Mouse (Mus musculus) neural tube, embryonic 11.5 days (tissue): Measurements from ENCODE around the gene Oprm1. TPM values are rescaled to one million over a fixed set of nuclear protein-coding genes. Genes with fewer than 3 reads are reported as not detected.
"Not testable (repeated sequence)": the region's sequence is repeated elsewhere in the genome, so short reads cannot be mapped to it uniquely, and the experiment has no call there.

ENCODE experiments used
- ATAC-seq: fragments of 200-750 bp; cut with Nextera tagmentation; 2 replicates; pipeline ENCODE4 v1.8.0; 2017; ENCODE audit warnings: moderate number of reproducible peaks, mild to moderate bottlenecking, moderate TSS enrichment, moderate library complexity; ENCODE audit not compliant: insufficient read depth, low FRiP score, low TSS enrichment
- DNase-seq: peaks from one replicate; pipeline ENCODE4 v3.0.0-alpha.2; 2015; ENCODE audit warnings: low spot score
- H3K27ac ChIP-seq: fragments of 300-500 bp; sonication (generic); 2 replicates; pipeline ENCODE4 v1.5.1; 2014; ENCODE audit warnings: low read depth, mild to moderate bottlenecking, low read length
- H3K27me3 ChIP-seq: fragments of 300-500 bp; sonication (generic); 2 replicates; pipeline ENCODE4 v1.6.1; 2014; ENCODE audit warnings: mild to moderate bottlenecking, low read length, mixed read lengths; ENCODE audit not compliant: control insufficient read depth, insufficient read depth
- H3K36me3 ChIP-seq: fragments of 300-500 bp; sonication (generic); 2 replicates; pipeline ENCODE4 v1.6.1; 2014; ENCODE audit warnings: mild to moderate bottlenecking, low read length, moderate library complexity, mixed read lengths; ENCODE audit not compliant: control insufficient read depth, insufficient read depth
- H3K4me1 ChIP-seq: fragments of 300-500 bp; sonication (generic); 2 replicates; pipeline ENCODE4 v1.6.1; 2014; ENCODE audit warnings: low read length, mixed read lengths; ENCODE audit not compliant: control insufficient read depth, insufficient read depth
- H3K4me2 ChIP-seq: fragments of 300-500 bp; sonication (generic); 2 replicates; pipeline ENCODE4 v1.6.1; 2014; ENCODE audit warnings: low read depth, mild to moderate bottlenecking, moderate library complexity
- H3K4me3 ChIP-seq: fragments of 300-500 bp; sonication (generic); 2 replicates; pipeline ENCODE4 v1.5.1; 2014; ENCODE audit warnings: low read depth, low read length
- H3K9ac ChIP-seq: fragments of 300-500 bp; sonication (generic); 2 replicates; pipeline ENCODE4 v1.6.1; 2014; ENCODE audit warnings: mild to moderate bottlenecking, low read length
- H3K9me3 ChIP-seq: fragments of 300-500 bp; sonication (generic); 2 replicates; pipeline ENCODE4 v1.6.1; 2016; ENCODE audit warnings: low read length; ENCODE audit not compliant: control insufficient read depth
- WGBS: fragments of 180-500 bp; shearing (Covaris S2); extraction: QIAGEN DNeasy Blood & Tissue Kit; methylation state at CpG from one replicate; pipeline ENCODE4 v1.1.7; 2014; 5-methylcytosine and 5-hydroxymethylcytosine counted together
- polyA plus RNA-seq: library from polyadenylated mRNA; unstranded; fragments of >200 nt; fragmentation: Nextera tagmentation; extraction: Ambion mirVana; gene quantifications from 2 replicates; pipeline ENCODE4 v1.2.1, GENCODE M21; 2014

The Oprm1 gene
- polyA plus RNA-seq, 1 experiment from 2014 or later: 0.77 TPM

DNA sequence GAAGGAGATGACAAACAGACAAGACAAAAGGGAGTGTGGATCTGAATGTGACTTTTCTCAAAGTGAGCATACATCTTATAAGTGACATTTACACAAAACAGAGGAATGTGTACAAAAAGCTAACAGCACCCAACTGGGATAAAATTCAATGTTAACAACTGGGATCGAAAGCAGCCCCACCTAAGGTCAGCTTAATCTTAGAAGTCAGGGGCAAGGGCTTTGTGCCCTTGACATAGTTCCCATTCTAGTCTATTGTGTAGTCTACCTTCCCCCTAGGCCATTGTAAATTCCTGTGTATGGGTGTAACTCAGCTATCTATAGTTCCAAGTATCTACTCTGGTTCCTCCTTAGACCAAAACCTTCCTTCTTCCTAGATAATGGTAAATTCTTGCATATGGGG, 123.7 kb downstream of the Oprm1 start:
- 80% methylated on average over 1 of the region's 1 CpGs for WGBS
- not testable (repeated sequence) for H3K27me3 ChIP-seq, DNase-seq, H3K4me1 ChIP-seq, H3K9me3 ChIP-seq, H3K4me3 ChIP-seq, H3K36me3 ChIP-seq, H3K9ac ChIP-seq, ATAC-seq, H3K27ac ChIP-seq, H3K4me2 ChIP-seq

DNA sequence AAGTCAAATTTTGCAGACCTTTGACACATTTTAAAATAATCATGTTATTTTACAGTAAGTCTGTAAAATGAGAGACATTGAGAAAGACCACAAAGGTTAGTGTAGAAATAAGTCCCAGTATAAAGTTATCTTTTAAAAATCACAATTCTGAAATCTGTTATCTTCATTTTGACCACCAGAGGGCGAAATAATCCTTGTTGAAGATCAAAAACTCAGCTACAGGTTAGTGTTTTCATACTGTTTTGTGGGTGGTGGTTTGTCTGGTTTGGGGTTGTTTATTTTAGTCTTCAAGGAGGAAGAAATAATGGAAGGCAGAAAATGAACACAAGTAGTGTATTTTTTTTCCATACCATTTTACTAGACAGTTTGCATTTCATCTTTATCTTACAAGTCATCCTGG, 127.2 kb downstream of the Oprm1 start:
- DNase-seq: no peak
- ATAC-seq: no peak
- H3K9me3 ChIP-seq: no peaks in the 10 kb centered on the region
- H3K27me3 ChIP-seq: no peaks in the 10 kb centered on the region
- no peak overlapping the region for H3K9ac ChIP-seq
- whole genome bisulfite sequencing: 0% methylated on average over 1 of the region's 1 CpGs
- no peaks in the 10 kb centered on the region for H3K36me3 ChIP-seq
- no peak overlapping the region for H3K4me3 ChIP-seq
- H3K27ac ChIP-seq: no peak overlapping the region
- H3K4me1 ChIP-seq: no peaks in the 10 kb centered on the region
- H3K4me2 ChIP-seq: no peak overlapping the region

DNA sequence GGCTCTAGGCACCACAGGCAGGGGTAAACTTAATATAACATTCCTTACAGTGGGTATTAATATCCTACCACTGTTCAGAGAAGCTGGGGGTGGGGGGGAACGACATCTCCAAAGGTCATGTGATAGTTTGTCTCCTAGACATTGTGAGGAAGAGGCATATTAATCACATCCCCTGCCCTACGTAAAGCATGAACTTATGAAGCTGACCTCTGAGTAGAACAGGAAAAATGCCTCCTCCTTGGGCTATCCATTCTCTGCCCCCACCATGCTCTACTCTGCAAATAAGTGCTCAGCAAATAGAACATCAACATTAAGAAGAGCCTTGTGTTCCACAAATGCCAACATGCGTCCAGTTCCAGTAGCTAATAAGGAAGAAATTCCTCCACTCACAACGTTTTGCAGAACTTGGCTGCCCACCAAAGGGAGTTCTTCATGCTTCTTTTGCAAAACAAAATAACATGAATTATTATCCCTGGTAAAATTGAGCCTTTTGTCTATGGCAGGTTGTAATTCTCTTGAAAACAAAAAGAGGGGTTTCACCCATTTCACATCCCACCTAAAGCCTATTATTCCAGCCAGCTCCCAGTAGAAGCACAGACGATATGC, 131.4 kb downstream of the Oprm1 start:
- WGBS: 53% methylated on average over 5 of the region's 5 CpGs
- H3K4me3 ChIP-seq: no peak overlapping the region
- H3K9me3 ChIP-seq: no peaks in the 10 kb centered on the region
- H3K4me2 ChIP-seq: no peak overlapping the region
- no peaks in the 10 kb centered on the region for H3K4me1 ChIP-seq
- no peak overlapping the region for H3K9ac ChIP-seq
- no peak overlapping the region for H3K27ac ChIP-seq
- no peak for DNase-seq
- H3K36me3 ChIP-seq: no peaks in the 10 kb centered on the region
- ATAC-seq: no peak
- no peaks in the 10 kb centered on the region for H3K27me3 ChIP-seq

DNA sequence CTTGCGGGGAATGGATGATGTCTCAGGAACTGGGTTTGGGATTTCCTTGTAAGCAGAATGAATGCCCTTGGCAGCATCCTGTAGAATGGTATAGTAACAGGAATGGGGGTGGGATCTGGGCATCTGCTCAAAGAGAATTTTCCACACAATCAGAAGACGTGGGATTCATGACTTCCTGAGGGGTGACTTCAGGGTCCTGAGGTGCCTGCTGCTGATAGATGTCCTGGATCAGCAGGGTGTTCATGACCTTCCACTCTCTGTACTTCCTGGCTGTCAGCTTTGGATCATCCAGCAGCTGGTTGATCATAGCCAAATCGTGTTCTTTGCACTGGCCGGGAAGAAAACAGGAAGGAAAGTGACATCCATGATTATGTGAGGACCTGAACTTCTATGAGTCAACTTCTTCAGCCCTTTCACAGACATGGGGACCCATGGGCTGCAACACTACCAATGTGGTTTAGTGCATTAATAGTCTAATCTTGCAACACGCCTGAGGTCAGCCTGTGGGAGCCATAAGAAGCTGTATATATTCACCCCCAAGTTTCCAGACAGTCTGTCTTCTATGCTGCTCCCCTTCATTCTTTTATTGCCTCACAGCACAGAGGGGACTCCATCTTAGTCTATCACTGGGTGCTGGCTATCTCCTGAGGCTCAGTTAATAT, 132.2 kb downstream of the Oprm1 start:
- ATAC-seq (no peak), DNase-seq (no peak)
- no peak overlapping the region for H3K4me2 ChIP-seq
- H3K4me3 ChIP-seq: no peak overlapping the region
- no peaks in the 10 kb centered on the region for H3K4me1 ChIP-seq
- H3K36me3 ChIP-seq: no peaks in the 10 kb centered on the region
- H3K27ac ChIP-seq: no peak overlapping the region
- 76% methylated on average over 5 of the region's 5 CpGs for WGBS
- H3K27me3 ChIP-seq: no peaks in the 10 kb centered on the region
- H3K9ac ChIP-seq: no peak overlapping the region
- H3K9me3 ChIP-seq: no peaks in the 10 kb centered on the region

DNA sequence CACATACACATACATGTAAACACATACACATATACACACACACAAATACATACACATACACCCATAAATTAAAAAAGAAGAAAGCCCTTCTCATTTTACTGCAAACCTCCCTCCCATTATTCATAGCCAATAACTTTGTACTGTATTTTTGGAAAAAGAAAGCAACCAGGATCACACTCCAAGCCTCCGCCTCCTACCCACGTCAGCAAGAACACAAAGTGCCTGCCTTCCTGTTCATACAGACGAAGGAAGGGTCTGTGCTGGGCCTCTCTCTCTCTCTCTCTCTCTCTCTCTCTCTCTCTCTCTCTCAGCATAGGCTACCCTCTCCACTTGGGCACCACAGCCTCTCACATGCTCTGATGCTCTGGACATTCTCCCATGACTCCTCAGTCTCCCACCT, 137.5 kb downstream of the Oprm1 start:
- no peak for ATAC-seq
- Histone ChIP-seq H3K4me1 (no peaks in the 10 kb centered on the region), H3K27me3 (no peaks in the 10 kb centered on the region), H3K4me2 (no peak overlapping the region), H3K9ac (no peak overlapping the region), H3K36me3 (no peaks in the 10 kb centered on the region), H3K9me3 (no peaks in the 10 kb centered on the region), H3K4me3 (no peak overlapping the region), H3K27ac (no peak overlapping the region)
- no peak for DNase-seq
- WGBS: 81% methylated on average over 3 of the region's 3 CpGs

DNA sequence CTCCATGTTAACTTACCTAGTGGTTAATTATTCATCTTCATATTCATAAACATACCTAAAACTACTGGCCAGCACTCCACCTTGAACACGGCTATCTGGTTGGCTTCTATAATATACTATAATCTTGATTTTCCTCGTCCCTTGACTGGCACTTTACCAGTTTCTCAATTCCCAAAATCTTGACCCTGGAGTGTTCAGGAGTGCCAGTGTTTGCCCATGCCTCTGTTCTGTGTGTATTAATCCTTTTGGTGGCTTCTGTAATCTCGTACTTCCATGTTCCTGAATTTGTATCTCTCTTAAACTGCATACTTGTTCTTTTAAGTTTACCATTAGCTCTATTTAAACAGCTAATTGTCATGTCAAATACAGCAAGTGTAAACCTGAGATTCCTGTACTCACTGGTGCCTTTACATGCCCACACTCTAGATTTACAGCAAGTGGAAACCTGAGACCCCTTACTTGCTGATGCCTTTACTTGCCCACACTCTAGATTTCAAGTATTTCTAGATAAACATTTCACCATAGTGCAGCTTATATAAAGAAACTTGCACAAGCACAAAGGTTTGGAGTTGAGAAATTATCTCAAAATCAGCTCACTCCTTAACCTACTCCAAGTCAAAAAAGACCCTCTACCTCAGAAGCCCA, 138.5 kb downstream of the Oprm1 start:
- Histone ChIP-seq H3K36me3 (no peaks in the 10 kb centered on the region), H3K9me3 (no peaks in the 10 kb centered on the region), H3K4me3 (no peak overlapping the region), H3K27ac (no peak overlapping the region), H3K4me2 (no peak overlapping the region), H3K27me3 (no peaks in the 10 kb centered on the region), H3K9ac (no peak overlapping the region), H3K4me1 (no peaks in the 10 kb centered on the region)
- no peak for DNase-seq
- WGBS: 86% methylated on average over 3 of the region's 3 CpGs
- ATAC-seq: no peak

DNA sequence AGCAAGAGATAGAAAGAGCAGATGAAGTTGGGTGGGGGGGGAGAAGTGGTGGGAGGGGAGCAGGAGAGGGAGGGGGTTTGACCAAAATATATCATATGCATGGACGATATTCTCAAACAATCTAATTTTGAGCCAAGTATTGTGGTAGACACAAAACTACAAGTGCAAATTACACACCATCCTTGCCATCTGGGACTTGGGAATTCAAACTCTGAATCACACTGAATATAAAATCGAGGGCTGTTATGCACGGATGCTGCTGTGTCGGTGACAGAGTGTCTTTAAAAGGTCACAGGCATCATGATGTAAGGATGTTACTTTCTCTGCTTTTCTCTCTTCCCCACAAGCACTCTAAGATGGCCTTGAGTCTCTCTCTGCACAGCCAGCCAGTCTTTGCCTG, 141.8 kb downstream of the Oprm1 start:
- Histone ChIP-seq H3K9me3 (no peaks in the 10 kb centered on the region), H3K27ac (no peak overlapping the region), H3K4me3 (no peak overlapping the region), H3K36me3 (no peaks in the 10 kb centered on the region), H3K27me3 (no peaks in the 10 kb centered on the region), H3K9ac (no peak overlapping the region), H3K4me1 (no peaks in the 10 kb centered on the region), H3K4me2 (no peak overlapping the region)
- DNase-seq (no peak), ATAC-seq (no peak)
- 85% methylated on average over 4 of the region's 4 CpGs for WGBS

DNA sequence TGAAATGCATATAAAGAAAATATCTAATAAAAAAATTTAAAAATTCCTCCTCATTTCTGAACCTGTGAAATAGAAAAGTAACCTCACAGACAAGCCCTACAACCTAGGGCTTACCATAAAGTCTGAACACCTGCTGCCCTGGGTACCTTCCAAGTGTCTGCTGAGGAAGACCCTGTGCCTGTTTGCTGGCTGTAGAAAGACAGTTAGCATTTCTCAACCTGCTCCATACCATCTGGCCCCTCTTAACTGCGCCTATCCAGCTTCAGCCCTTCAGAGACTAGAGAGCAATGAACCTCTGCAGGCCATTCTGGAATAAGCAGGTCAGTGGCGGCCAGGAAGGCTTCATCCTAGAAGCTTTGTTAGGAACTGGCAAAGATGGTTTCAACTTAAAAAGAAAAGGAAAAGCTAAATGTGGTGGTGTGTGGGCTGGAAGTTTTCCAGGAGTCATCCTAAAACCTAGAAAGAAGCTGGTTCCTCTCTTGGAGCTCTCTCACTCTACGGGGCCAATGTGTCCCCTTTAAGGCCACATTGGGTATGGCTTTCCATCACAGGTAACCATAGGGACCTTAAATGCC, 143.6 kb downstream of the Oprm1 start:
- 88% methylated on average over 3 of the region's 3 CpGs for WGBS
- H3K36me3 ChIP-seq: no peaks in the 10 kb centered on the region
- no peak for ATAC-seq
- H3K4me1 ChIP-seq: no peaks in the 10 kb centered on the region
- no peak overlapping the region for H3K4me2 ChIP-seq
- H3K9ac ChIP-seq: no peak overlapping the region
- no peak overlapping the region for H3K27ac ChIP-seq
- H3K27me3 ChIP-seq: no peaks in the 10 kb centered on the region
- no peak for DNase-seq
- H3K9me3 ChIP-seq: no peaks in the 10 kb centered on the region
- no peak overlapping the region for H3K4me3 ChIP-seq

DNA sequence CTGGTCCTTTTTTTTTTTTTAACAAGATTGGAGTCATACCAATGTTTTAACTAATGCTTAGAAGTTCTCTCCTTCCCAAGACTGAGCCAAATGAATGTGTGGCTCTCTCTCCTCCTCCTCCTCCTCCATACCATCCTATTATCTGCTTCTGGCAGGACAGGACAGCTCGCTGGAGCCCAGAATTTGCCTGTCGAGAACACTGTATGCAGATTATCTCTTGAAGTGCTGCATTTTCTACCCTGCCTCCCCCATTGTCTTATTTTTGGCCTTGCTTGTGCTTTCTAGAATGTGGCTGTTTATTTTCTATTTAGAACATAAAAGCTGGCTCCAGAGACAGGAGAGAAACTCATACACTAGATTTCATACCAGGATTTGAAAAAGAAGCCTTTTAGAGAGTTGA, 151.5 kb downstream of the Oprm1 start:
- H3K27ac ChIP-seq: no peak overlapping the region
- H3K36me3 ChIP-seq: no peaks in the 10 kb centered on the region
- WGBS: 81% methylated on average over 2 of the region's 2 CpGs
- H3K9ac ChIP-seq: no peak overlapping the region
- ATAC-seq (no peak), DNase-seq (no peak)
- H3K4me3 ChIP-seq: no peak overlapping the region
- no peaks in the 10 kb centered on the region for H3K4me1 ChIP-seq
- no peak overlapping the region for H3K4me2 ChIP-seq
- H3K9me3 ChIP-seq: no peaks in the 10 kb centered on the region
- H3K27me3 ChIP-seq: no peaks in the 10 kb centered on the region
